Mouse (Mus musculus) midbrain, embryonic 13.5 days (tissue): ENCODE results near the gene Znrf1. TPM values are rescaled to one million over a fixed set of nuclear protein-coding genes. Genes with fewer than 3 reads are reported as not detected.

ENCODE experiments used
- ATAC-seq: fragments of 200-750 bp; cut with Nextera tagmentation; 2 replicates; pipeline ENCODE4 v1.8.0; 2017; ENCODE audit warnings: mild to moderate bottlenecking, moderate TSS enrichment, moderate library complexity
- H3K27ac ChIP-seq: fragments of 300-500 bp; sonication (generic); 2 replicates; pipeline ENCODE4 v1.5.1; 2015; ENCODE audit warnings: inconsistent platforms, mild to moderate bottlenecking, moderate library complexity
- H3K27me3 ChIP-seq: fragments of 300-500 bp; sonication (generic); 2 replicates; pipeline ENCODE4 v1.6.1; 2015; ENCODE audit warnings: mild to moderate bottlenecking, inconsistent platforms
- H3K36me3 ChIP-seq: fragments of 300-500 bp; sonication (generic); 2 replicates; pipeline ENCODE4 v1.6.1; 2015; ENCODE audit warnings: mild to moderate bottlenecking, inconsistent platforms
- H3K4me1 ChIP-seq: fragments of 300-500 bp; sonication (generic); replicated peaks from 2 replicates; pipeline ENCODE4 v1.6.1; 2015; ENCODE audit warnings: inconsistent platforms
- H3K4me2 ChIP-seq: fragments of 300-500 bp; sonication (generic); replicated peaks from 2 replicates; pipeline ENCODE4 v1.6.1; 2015; ENCODE audit warnings: moderate library complexity, mild to moderate bottlenecking, inconsistent platforms
- H3K4me3 ChIP-seq: fragments of 300-500 bp; sonication (generic); replicated peaks from 2 replicates; pipeline ENCODE4 v1.5.1; 2015; ENCODE audit warnings: mild to moderate bottlenecking, inconsistent platforms
- H3K9ac ChIP-seq: fragments of 300-500 bp; sonication (generic); replicated peaks from 2 replicates; pipeline ENCODE4 v1.6.1; 2015; ENCODE audit warnings: mild to moderate bottlenecking, inconsistent platforms
- H3K9me3 ChIP-seq: fragments of 300-500 bp; sonication (generic); 2 replicates; pipeline ENCODE4 v1.6.1; 2016; ENCODE audit warnings: mild to moderate bottlenecking, inconsistent platforms
- WGBS: fragments of 180-500 bp; shearing (Covaris S2); methylation state at CpG from one replicate; pipeline ENCODE4 v1.1.7; 2015; 5-methylcytosine and 5-hydroxymethylcytosine counted together
- polyA plus RNA-seq: library from polyadenylated mRNA; unstranded; fragments of >200 nt; fragmentation: Nextera tagmentation; extraction: Ambion mirVana; gene quantifications from 2 replicates; pipeline ENCODE4 v1.2.1, GENCODE M21; 2015

Gene Znrf1
- polyA plus RNA-seq, 1 experiment from 2014 or later: 80.7 TPM

- no peak overlapping the region for H3K4me2 ChIP-seq
- no peaks in the 10 kb centered on the region for H3K9me3 ChIP-seq
- no peak overlapping the region for H3K9ac ChIP-seq
- no peak overlapping the region for H3K4me3 ChIP-seq
- no peak overlapping the region for H3K27ac ChIP-seq
- H3K27me3 ChIP-seq: no peaks in the 10 kb centered on the region
- peaks cover 20% of the 10 kb centered on the region; the same call in 1 of the 2 replicates for H3K4me1 ChIP-seq
- no peak for ATAC-seq
- H3K36me3 ChIP-seq: peaks cover 23% of the 10 kb centered on the region
- 94% methylated on average over 6 of the region's 6 CpGs for WGBS
Measured at GRCm38 (mm10) chr8:111614786-111615701, 79.1 kb downstream of the Znrf1 start.

GRCm38 (mm10) chr8:111617812-111618211 lies 81.9 kb downstream of the Znrf1 start:
- 54% methylated on average over 6 of the region's 6 CpGs for WGBS
- Histone ChIP-seq H3K36me3 (peaks cover 36% of the 10 kb centered on the region), H3K4me3 (no peak overlapping the region), H3K4me2 (no peak overlapping the region), H3K4me1 (peaks cover 33% of the 10 kb centered on the region; the same call in 1 of the 2 replicates), H3K9ac (no peak overlapping the region), H3K27me3 (no peaks in the 10 kb centered on the region), H3K27ac (no peak overlapping the region), H3K9me3 (no peaks in the 10 kb centered on the region)
- no peak for ATAC-seq

- no peak for ATAC-seq
- no peak overlapping the region for H3K4me2 ChIP-seq
- H3K27me3 ChIP-seq: no peaks in the 10 kb centered on the region
- H3K9ac ChIP-seq: no peak overlapping the region
- H3K4me3 ChIP-seq: no peak overlapping the region
- WGBS: 95% methylated on average over 4 of the region's 4 CpGs
- H3K27ac ChIP-seq: no peak overlapping the region
- no peaks in the 10 kb centered on the region for H3K9me3 ChIP-seq
- H3K4me1 ChIP-seq: peaks cover 33% of the 10 kb centered on the region; the same call in 1 of the 2 replicates
- peaks cover 38% of the 10 kb centered on the region for H3K36me3 ChIP-seq
Measured at GRCm38 (mm10) chr8:111618273-111618672, 82.4 kb downstream of the Znrf1 start.

GRCm38 (mm10) chr8:111619936-111620335 lies 84.0 kb downstream of the Znrf1 start:
- Histone ChIP-seq H3K9ac (no peak overlapping the region), H3K4me2 (no peak overlapping the region), H3K4me3 (no peak overlapping the region), H3K27ac (peak overlapping the region; percentile 21; the same call in 1 of the 2 replicates), H3K27me3 (no peaks in the 10 kb centered on the region), H3K4me1 (peaks cover 33% of the 10 kb centered on the region; the same call in 1 of the 2 replicates), H3K36me3 (peaks cover 49% of the 10 kb centered on the region), H3K9me3 (no peaks in the 10 kb centered on the region)
- 84% methylated on average over 1 of the region's 1 CpGs for WGBS
- no peak for ATAC-seq

- peaks cover 49% of the 10 kb centered on the region for H3K36me3 ChIP-seq
- H3K4me1 ChIP-seq: peaks cover 25% of the 10 kb centered on the region; the same call in 1 of the 2 replicates
- WGBS: 70% methylated on average over 3 of the region's 3 CpGs
- no peak overlapping the region for H3K4me2 ChIP-seq
- H3K27ac ChIP-seq: peak overlapping the region; percentile 47; the same call in 1 of the 2 replicates
- ATAC-seq: no peak
- H3K9ac ChIP-seq: no peak overlapping the region
- no peak overlapping the region for H3K4me3 ChIP-seq
- no peaks in the 10 kb centered on the region for H3K9me3 ChIP-seq
- no peaks in the 10 kb centered on the region for H3K27me3 ChIP-seq
Measured at GRCm38 (mm10) chr8:111622104-111622503, 86.2 kb downstream of the Znrf1 start.

- no peak overlapping the region for H3K4me2 ChIP-seq
- H3K36me3 ChIP-seq: peaks cover 49% of the 10 kb centered on the region
- ATAC-seq: no peak
- H3K4me1 ChIP-seq: peaks cover 21% of the 10 kb centered on the region; the same call in 1 of the 2 replicates
- H3K4me3 ChIP-seq: no peak overlapping the region
- no peak overlapping the region for H3K9ac ChIP-seq
- H3K27me3 ChIP-seq: no peaks in the 10 kb centered on the region
- WGBS: 64% methylated on average over 10 of the region's 10 CpGs
- no peak overlapping the region for H3K27ac ChIP-seq
- H3K9me3 ChIP-seq: no peaks in the 10 kb centered on the region
Measured at GRCm38 (mm10) chr8:111622553-111622952, 86.7 kb downstream of the Znrf1 start.

- no peak overlapping the region for H3K27ac ChIP-seq
- no peaks in the 10 kb centered on the region for H3K27me3 ChIP-seq
- H3K9ac ChIP-seq: no peak overlapping the region
- H3K4me3 ChIP-seq: no peak overlapping the region
- H3K4me2 ChIP-seq: no peak overlapping the region
- H3K36me3 ChIP-seq: peaks cover 57% of the 10 kb centered on the region
- H3K4me1 ChIP-seq: peaks cover 13% of the 10 kb centered on the region; the same call in 1 of the 2 replicates
- no peak for ATAC-seq
- 86% methylated on average over 12 of the region's 12 CpGs for WGBS
- H3K9me3 ChIP-seq: no peaks in the 10 kb centered on the region
Measured at GRCm38 (mm10) chr8:111624081-111624852, 88.4 kb downstream of the Znrf1 start.

GRCm38 (mm10) chr8:111624853-111625221 lies 88.9 kb downstream of the Znrf1 start:
- Histone ChIP-seq H3K27me3 (no peaks in the 10 kb centered on the region), H3K27ac (no peak overlapping the region), H3K4me3 (no peak overlapping the region), H3K9ac (no peak overlapping the region), H3K9me3 (no peaks in the 10 kb centered on the region), H3K4me1 (peaks cover 14% of the 10 kb centered on the region), H3K4me2 (no peak overlapping the region), H3K36me3 (peaks cover 52% of the 10 kb centered on the region)
- no peak for ATAC-seq
- 93% methylated on average over 10 of the region's 10 CpGs for whole genome bisulfite sequencing

- no peaks in the 10 kb centered on the region for H3K27me3 ChIP-seq
- peaks cover 43% of the 10 kb centered on the region for H3K36me3 ChIP-seq
- H3K4me3 ChIP-seq: no peak overlapping the region
- 34% methylated on average over 6 of the region's 6 CpGs for WGBS
- no peak overlapping the region for H3K4me2 ChIP-seq
- H3K27ac ChIP-seq: no peak overlapping the region
- no peaks in the 10 kb centered on the region for H3K9me3 ChIP-seq
- H3K4me1 ChIP-seq: peaks cover 19% of the 10 kb centered on the region
- no peak overlapping the region for H3K9ac ChIP-seq
- no peak; the same call in 1 of the 2 replicates for ATAC-seq
Measured at GRCm38 (mm10) chr8:111625694-111626527, 90.0 kb downstream of the Znrf1 start.

- no peak overlapping the region for H3K9ac ChIP-seq
- H3K36me3 ChIP-seq: peaks cover 37% of the 10 kb centered on the region
- no peaks in the 10 kb centered on the region for H3K27me3 ChIP-seq
- peaks cover 16% of the 10 kb centered on the region for H3K4me1 ChIP-seq
- H3K9me3 ChIP-seq: no peaks in the 10 kb centered on the region
- WGBS: 87% methylated on average over 8 of the region's 8 CpGs
- H3K4me2 ChIP-seq: no peak overlapping the region
- no peak for ATAC-seq
- no peak overlapping the region for H3K4me3 ChIP-seq
- H3K27ac ChIP-seq: no peak overlapping the region
Measured at GRCm38 (mm10) chr8:111626528-111626820, 90.6 kb downstream of the Znrf1 start.

- H3K9me3 ChIP-seq: no peaks in the 10 kb centered on the region
- H3K27me3 ChIP-seq: no peaks in the 10 kb centered on the region
- no peak overlapping the region for H3K4me2 ChIP-seq
- no peak overlapping the region for H3K9ac ChIP-seq
- peaks cover 32% of the 10 kb centered on the region for H3K36me3 ChIP-seq
- ATAC-seq: no peak
- H3K4me1 ChIP-seq: peaks cover 11% of the 10 kb centered on the region
- no peak overlapping the region for H3K27ac ChIP-seq
- WGBS: 93% methylated on average over 14 of the region's 14 CpGs
- no peak overlapping the region for H3K4me3 ChIP-seq
Measured at GRCm38 (mm10) chr8:111626933-111627332, 91.0 kb downstream of the Znrf1 start.
